10 mouse cellular contexts compared by ENCODE assay signal in genomic region chr6:17027572-17027971, GRCm38 (mm10). TPM values are rescaled to one million over a fixed set of nuclear protein-coding genes. Genes with fewer than 3 reads are reported as not detected.
DNase-seq lines count a peak whose midpoint lies in the region; ATAC-seq lines count a peak whose summit lies in the region.
"Had no signal": no experiment of that assay in that cellular context is flagged by ENCODE, and none has a peak within 500 bp of the region (broad histone marks: within the 10 kb centered on the region; RNA-seq: fewer than 3 reads in every experiment).

No protein-coding gene starts in this region.

- WGBS in heart, embryonic 11.5 days (ENCODE audit: insufficient replicate concordance): 16% methylated on average over 8 of the region's 8 CpGs

- H3K9ac ChIP-seq in heart, embryonic 11.5 days (ENCODE audit: low read depth, low read length): no peak overlapping the region
- H3K9ac ChIP-seq: embryonic facial prominence, embryonic 12.5 days; liver, embryonic 13.5 days had no signal

- peaks cover 7% of the 10 kb centered on the region for H3K27me3 ChIP-seq in heart, embryonic 11.5 days (ENCODE audit: control insufficient read depth, insufficient read depth, low read length)
- H3K27me3 ChIP-seq: embryonic facial prominence, embryonic 12.5 days; liver, embryonic 13.5 days had no signal

- no peaks in the 10 kb centered on the region for H3K4me1 ChIP-seq in heart, embryonic 11.5 days (ENCODE audit: control insufficient read depth, insufficient read depth, low read length)
- H3K4me1 ChIP-seq: embryonic facial prominence, embryonic 12.5 days; liver, embryonic 13.5 days had no signal

- H3K27ac ChIP-seq in heart, embryonic 11.5 days (ENCODE audit: low read depth, low read length): no peak overlapping the region
- H3K27ac ChIP-seq: embryonic facial prominence, embryonic 12.5 days; liver, embryonic 13.5 days had no signal

- no peak for ATAC-seq in heart, embryonic 11.5 days (replicated peaks; ENCODE audit: insufficient number of reproducible peaks, low FRiP score, low TSS enrichment)
- ATAC-seq in monocyte, adult 5-6 weeks (replicated peaks; ENCODE audit: insufficient number of reproducible peaks, low FRiP score, low TSS enrichment, poor library complexity, severe bottlenecking): peak; percentile 61; the same call in 1 of the 2 replicates

- H3K36me3 ChIP-seq in heart, embryonic 11.5 days (ENCODE audit: control insufficient read depth, insufficient read depth, low read length): no peaks in the 10 kb centered on the region
- H3K36me3 ChIP-seq: embryonic facial prominence, embryonic 12.5 days; liver, embryonic 13.5 days had no signal

- H3K4me3 ChIP-seq in heart, embryonic 11.5 days (ENCODE audit: low read depth, low read length): no peak overlapping the region
- H3K4me3 ChIP-seq: embryonic facial prominence, embryonic 12.5 days; liver, embryonic 13.5 days had no signal

- peak; percentile 50 for DNase-seq in heart, adult 8-10 months (ENCODE audit: low spot score)
- DNase-seq in thymus, postnatal 0 days (ENCODE audit: low spot score): peak; percentile 70
- DNase-seq in thymus, postnatal 4 days: no peak
- peak; percentile 28 for DNase-seq in fibroblast of lung, adult 2 months (ENCODE audit: low read depth)
- no peak for DNase-seq in layer of hippocampus, adult 8-10 months (ENCODE audit: low spot score in 2 of 2)
- no peak for DNase-seq in urinary bladder, postnatal 25 days (ENCODE audit: low spot score)
- DNase-seq: liver, embryonic 13.5 days had no signal

- H3K9me3 ChIP-seq in heart, embryonic 11.5 days (replicated peaks; ENCODE audit: control insufficient read depth, low read length): no peaks in the 10 kb centered on the region
- H3K9me3 ChIP-seq: embryonic facial prominence, embryonic 12.5 days; liver, embryonic 13.5 days had no signal

- H3K4me2 ChIP-seq in heart, embryonic 11.5 days: no peak overlapping the region
- H3K4me2 ChIP-seq: embryonic facial prominence, embryonic 12.5 days; liver, embryonic 13.5 days had no signal

RNA-seq across cellular contexts. Expression of gene Tes, which starts 37.4 kb away (rescaled TPM):
- 1 to 10 TPM; 2.2 to 3.0 (median 2.6) TPM for total RNA-seq in heart, adult 8-10 months (2022)
- polyA plus RNA-seq in heart, embryonic 11.5 days (2014; fragmentation: Nextera tagmentation; extraction: Ambion mirVana): 18.9 and 21.7 TPM in 2 replicates
- polyA plus RNA-seq in thymus, postnatal 0 days (2015; fragmentation: Nextera tagmentation; extraction: Ambion mirVana): 59.2 and 64.6 TPM in 2 replicates
- 90.4 to 132 TPM (median 91.2 TPM) in 3 replicates for total RNA-seq in monocyte, adult 5-6 weeks (2017)
- 1 to 10 TPM; 2.1 to 2.7 (median 2.4) TPM for total RNA-seq in layer of hippocampus, adult 8-10 months (2022)

Comparison
In these comparisons a context has a peak if more than half of its experiments do, and no peak if none do; other contexts are left out.
1. DNase-seq: peak in heart, adult 8-10 months (single experiment), thymus, postnatal 0 days (single experiment) and fibroblast of lung, adult 2 months (single experiment); none in thymus, postnatal 4 days (single experiment), layer of hippocampus, adult 8-10 months (0 of 2) and urinary bladder, postnatal 25 days (single experiment).
2. RNA of gene Tes, which starts 37.4 kb away (total RNA-seq): 90.4 to 132 TPM in monocyte, adult 5-6 weeks; 2.2 to 3.0 TPM in heart, adult 8-10 months and 2.1 to 2.7 TPM in layer of hippocampus, adult 8-10 months; every median in the first group is over 10 times any median in the second.